Mouse (Mus musculus) right cerebral cortex, postnatal 10 days (tissue): ENCODE results near the gene Zfp597.
"Not testable (repeated sequence)": the region's sequence is repeated elsewhere in the genome, so short reads cannot be mapped to it uniquely, and the experiment has no call there.

Experiments used
- DNase-seq, 2 experiments: peaks; one replicate each; pipeline ENCODE4 v3.0.0; 2021; ENCODE audit warnings: low spot score in 2 of 2

The Zfp597 gene

GRCm38 (mm10) chr16:3859254-3859653, 25.1 kb downstream of the Zfp597 start:
- DNase-seq = no peak

GRCm38 (mm10) chr16:3855776-3856175, 28.6 kb downstream of the Zfp597 start:
- DNase-seq = no peak

GRCm38 (mm10) chr16:3854437-3855182, 29.8 kb downstream of the Zfp597 start:
- DNase-seq = no peak

GRCm38 (mm10) chr16:3852586-3852985, 31.8 kb downstream of the Zfp597 start:
- peak in 1 of 2 experiments; percentile 45 for DNase-seq

GRCm38 (mm10) chr16:3851301-3851700, 33.1 kb downstream of the Zfp597 start:
- not testable (repeated sequence) for DNase-seq

- no peak for DNase-seq
These were observed 35.9 kb downstream of the Zfp597 start for GRCm38 (mm10) chr16:3848416-3848815.

- DNase-seq = no peak
These were observed 36.5 kb downstream of the Zfp597 start for GRCm38 (mm10) chr16:3847871-3848270.

- DNase-seq = peak; percentile 95 to 97
These were observed 37.4 kb downstream of the Zfp597 start, which contains the start of gene Zfp174 for GRCm38 (mm10) chr16:3846711-3847518. Gene Zfp174, plus strand, starts transcription at chr16:3847268.

- DNase-seq = no peak
These were observed 40.6 kb downstream of the Zfp597 start for GRCm38 (mm10) chr16:3843796-3844195.

- DNase-seq = no peak
These were observed 41.4 kb downstream of the Zfp597 start for GRCm38 (mm10) chr16:3842989-3843388.

- DNase-seq = peak in 1 of 2 experiments; percentile 43
These were observed 45.0 kb downstream of the Zfp597 start for GRCm38 (mm10) chr16:3839157-3839885.

- DNase-seq = no peak
These were observed 48.9 kb downstream of the Zfp597 start for GRCm38 (mm10) chr16:3835461-3835860.

GRCm38 (mm10) chr16:3830588-3831109, 53.7 kb downstream of the Zfp597 start, which contains the start of gene Olfr15:
Gene Olfr15, plus strand, starts transcription at chr16:3830878.
- no peak for DNase-seq

- DNase-seq = no peak
These were observed 54.6 kb downstream of the Zfp597 start for GRCm38 (mm10) chr16:3829727-3830126.

- DNase-seq = no peak
These were observed 56.3 kb downstream of the Zfp597 start for GRCm38 (mm10) chr16:3828021-3828420.

- DNase-seq = no peak
These were observed 64.2 kb downstream of the Zfp597 start for GRCm38 (mm10) chr16:3820202-3820601.

GRCm38 (mm10) chr16:3814667-3815066, 69.7 kb downstream of the Zfp597 start:
- not testable (repeated sequence) for DNase-seq
